Mouse (Mus musculus) hematopoietic stem cell, adult 5-6 weeks (primary cell): ENCODE results near the gene BC030870. TPM values are rescaled to one million over a fixed set of nuclear protein-coding genes. Genes with fewer than 3 reads are reported as not detected.
A peak's percentile ranks its signal among the peaks of the same experiment; 100 is the strongest.
"Not testable (repeated sequence)": the region's sequence is repeated elsewhere in the genome, so short reads cannot be mapped to it uniquely, and the experiment has no call there.

Experiments
- ATAC-seq, 2 experiments: fragments of 125-278 bp in 1 of 2; replicated peaks in 1 of 2; 2 replicates each; pipeline ENCODE4 v1.8.0; 2016 to 2017; ENCODE audit warnings: inconsistent platforms in 2 of 2, mild to moderate bottlenecking in 2 of 2, moderate number of reproducible peaks in 2 of 2, low read depth in 1 of 2, moderate TSS enrichment in 1 of 2; ENCODE audit not compliant: low FRiP score in 2 of 2, poor library complexity in 2 of 2, severe bottlenecking in 2 of 2, insufficient read depth in 1 of 2, low TSS enrichment in 1 of 2
- total RNA-seq: library from RNA; stranded (forward); fragments of 172-1452, 232-1000 nt; gene quantifications from 2 replicates; pipeline ENCODE4 v1.2.3, GENCODE M21; 2017

BC030870 gene
- not detected in 2 replicates for total RNA-seq

DNA sequence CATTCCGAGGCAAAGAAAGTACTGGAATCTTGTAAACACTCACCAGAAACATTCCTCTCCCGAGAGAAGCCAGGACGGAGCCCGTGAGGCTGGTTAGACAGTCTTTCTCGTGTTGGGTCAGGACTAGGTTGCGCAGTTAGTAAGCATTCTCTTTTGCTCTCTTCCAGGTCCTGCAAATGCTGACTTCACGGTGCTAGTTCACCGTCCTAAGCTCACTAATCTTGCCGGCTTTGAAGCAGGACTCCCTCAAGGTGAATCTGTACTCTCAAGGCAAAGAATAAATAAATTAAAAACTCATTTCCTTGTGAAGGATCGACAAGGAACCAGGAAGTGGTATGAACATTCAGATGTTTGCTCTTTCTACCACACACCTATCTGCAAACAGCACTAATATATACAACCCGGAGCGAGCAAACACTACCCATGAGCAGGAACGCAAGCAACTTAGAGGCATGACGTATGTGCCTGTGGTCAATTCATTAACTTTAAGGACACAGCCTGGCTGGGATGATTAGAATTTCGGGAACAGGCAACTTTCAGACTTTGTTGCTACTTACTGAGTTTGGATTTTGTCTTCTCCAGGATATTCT, at the start of gene BC030870:
Gene BC030870 (minus strand): TSS at position 365 of the 590 bp plus-strand sequence.
- no peak for ATAC-seq

DNA sequence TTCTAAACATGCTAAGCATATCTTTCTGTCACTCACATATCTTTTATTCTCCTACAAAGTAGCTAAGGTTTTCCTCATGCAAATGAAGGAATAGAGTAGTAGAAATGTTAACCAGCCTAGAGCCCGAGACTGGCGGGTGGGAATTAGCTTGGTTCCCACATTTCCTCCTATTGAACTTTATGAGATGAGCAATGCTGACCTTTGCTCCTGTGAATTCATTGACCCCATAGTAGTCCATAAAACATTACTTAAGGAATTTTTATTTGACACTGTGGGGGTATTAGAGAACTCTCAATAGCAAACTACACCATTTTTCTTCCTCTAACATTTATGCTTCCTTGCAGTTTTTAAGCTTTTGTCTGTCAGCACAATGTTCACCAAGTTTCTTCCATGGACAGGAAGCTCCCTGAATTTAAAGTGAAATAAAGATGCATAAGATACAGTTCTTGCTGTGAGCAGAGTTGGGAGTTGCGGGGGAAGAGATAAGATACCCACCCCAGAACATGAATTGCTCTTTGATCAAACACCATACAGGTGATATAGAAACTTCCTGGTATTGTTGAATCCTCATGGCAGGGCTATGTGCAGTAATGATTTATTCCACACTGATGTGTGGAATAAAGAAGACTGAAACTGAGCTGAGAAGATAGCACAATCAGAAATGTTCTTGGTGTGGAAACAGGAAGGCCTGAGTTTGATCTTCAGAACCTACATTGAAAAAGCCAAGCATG, 45.5 kb upstream of the BC030870 start:
- no peak for ATAC-seq

DNA sequence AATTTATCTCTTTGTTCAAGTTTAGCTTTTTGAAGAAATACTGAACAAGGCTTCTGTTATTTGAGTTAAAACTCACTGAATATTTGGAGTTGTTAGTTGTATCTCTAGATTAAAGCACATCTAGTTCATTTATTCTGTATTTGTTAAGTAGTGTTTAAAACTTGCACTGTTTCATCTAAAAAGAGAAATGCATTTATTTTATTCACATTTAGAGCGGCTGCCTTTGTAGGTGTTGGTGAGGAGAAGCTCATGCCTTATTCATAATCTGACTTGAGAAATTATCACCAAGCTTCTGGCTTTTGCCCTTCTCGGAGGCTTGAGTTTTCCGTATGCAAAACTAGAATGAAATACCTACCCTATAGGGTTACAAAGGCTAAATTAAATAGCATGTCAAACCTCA, 39.8 kb upstream of the BC030870 start:
- ATAC-seq = no peak

DNA sequence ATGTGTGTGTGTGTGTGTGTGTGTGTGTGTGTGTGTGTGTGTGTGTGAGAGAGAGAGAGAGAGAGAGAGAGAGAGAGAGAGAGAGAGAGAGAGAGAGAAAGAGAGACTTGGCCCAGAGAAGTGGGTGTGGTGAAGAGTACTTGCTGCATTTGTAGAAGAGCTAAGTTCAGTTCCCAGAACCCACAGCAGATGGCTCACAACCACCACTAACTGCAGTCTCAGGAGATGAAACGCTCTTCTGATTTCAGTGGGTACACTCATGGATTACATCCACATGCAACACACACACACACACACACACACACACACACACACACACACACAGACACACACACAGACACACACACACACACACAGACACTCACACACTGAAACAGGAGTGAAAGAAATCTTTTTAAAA, 31.3 kb upstream of the BC030870 start:
- not testable (repeated sequence) for ATAC-seq

DNA sequence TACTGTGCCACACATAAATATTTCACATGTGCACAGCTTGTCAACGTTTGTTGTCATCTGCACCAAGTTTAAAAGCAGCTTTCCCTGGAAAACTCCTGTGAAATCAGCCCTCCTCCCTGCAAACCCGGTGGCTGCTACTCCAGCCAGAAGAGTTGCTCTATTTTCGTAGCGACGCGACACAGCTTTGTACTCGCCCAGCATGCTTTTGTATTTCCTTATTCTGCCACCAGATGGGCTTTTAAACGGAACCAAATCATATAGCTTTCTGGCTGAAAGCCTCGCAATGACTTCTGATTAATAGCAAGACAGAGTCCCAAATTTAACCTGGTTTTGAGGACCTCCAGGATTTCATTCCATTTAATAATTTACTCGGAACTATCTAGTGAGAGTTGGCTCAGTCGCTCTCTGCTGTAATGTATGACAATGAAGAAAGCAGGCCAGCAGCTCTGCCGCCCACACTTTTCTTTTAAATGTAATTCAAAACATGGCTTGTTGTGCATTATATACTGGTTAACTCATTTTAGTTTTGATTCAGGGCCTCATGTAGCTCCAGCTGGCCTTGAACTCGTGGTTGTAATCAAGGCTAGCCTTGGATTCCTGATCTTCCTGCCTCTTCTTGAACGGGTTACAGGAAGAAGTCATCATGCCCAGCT, 29.9 kb upstream of the BC030870 start:
- ATAC-seq = no peak; a peak in 1 of 4 replicates

DNA sequence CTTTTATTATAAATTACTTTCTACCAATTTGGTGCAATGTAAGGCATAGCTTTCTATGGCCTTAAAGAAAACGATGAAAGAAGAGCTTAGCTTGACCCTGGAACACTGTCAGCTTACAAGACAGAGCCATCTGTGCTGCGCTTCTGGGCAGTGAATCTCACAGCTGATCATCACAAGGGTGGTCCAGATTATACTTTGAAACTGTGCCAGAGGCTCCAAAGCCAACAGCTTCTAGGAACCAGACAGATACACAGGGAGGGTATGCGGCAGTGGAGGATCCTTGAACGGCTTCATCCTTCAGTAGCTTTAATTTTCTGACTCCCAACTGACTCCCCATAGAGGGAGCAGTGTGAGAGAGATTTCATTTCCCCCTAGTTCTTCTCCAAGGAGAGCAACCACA, 28.5 kb upstream of the BC030870 start:
- ATAC-seq = no peak

DNA sequence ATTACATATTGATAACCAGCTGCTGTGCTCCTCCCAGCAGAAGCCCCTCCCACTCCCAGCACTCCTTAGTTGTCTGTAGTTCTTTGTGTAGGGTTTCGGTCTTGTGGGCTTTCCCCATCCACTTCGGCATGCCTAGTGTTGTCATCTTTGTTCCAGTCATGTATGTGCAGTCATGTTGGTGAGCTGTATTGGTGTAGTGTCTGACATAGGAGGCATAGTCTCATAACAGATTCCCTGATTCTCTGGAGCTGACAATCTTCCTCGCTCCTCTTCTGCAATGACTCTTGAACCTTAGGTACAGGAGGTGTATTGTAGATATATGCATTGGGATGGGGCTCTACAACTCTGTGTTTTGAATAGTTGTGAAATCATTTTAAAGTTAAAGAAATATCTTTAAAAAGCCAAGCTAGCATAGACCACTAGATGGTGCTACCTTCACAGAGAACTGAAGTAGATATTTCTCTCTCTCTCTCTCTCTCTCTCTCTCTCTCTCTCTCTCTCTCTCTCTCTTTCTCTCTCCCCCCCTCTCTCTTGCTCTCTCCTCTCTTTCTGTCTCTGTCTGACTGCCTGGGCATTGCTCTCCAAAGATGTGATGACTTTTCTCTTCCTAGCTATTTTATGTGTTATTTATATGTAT, 9.6 kb upstream of the BC030870 start:
- no peak for ATAC-seq

DNA sequence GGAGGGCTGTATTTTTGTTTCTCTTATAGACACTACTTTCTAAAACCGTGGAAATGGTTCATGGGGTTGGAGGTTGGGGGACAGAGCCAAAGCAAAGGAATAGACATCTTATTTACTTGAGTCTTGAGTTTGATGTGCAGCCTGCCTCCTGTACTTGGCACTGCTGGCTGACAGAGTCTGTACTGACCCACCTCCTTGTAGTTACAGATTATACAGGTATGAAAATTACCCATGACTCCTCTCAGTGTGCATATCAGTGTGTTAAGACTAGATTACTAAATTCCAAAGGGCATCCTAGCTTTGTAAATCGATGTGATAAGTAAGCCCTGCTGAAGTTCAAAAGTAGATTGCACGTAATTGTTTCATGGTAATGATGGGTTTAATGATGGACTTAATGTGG, 2.9 kb downstream of the BC030870 start:
- ATAC-seq = no peak

DNA sequence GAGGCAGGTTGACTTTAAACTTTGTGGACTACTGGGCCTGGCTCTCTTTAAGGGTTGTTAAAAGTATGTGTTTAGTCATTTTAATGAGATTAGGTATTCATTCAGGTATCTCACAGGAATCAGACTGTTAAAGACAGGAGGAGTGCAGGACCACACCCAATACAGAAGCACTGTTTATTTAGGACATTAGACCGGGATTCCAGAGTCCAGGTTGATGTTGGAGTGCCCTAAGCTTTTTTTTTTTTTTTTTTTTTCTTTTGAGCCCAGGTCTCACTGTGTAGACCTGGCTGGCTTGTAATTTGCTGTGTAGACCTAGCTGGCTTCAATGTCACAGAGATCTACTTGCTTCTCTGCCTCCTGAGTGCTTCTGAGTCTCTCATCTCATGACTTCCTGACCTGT, 3.3 kb downstream of the BC030870 start:
- ATAC-seq = no peak

DNA sequence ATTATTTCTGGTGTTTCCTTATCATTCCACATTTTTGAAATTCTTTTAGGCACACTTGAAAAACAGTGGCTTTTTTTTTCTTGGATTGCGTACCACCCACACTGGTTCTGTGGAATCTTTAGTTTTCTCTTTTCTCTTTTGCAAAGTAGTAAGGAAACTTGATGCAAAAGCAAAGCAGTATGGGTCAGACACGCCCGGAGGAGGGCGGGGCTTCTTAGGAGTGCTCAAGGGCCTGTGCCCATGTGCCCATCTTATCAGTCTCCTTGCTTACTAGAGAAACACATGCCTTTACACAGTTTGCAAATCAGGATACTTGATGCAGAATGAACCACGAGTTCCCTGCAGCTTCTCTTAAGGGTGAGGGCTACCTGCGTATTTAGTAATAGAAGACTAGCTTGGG, 17.3 kb downstream of the BC030870 start:
- no peak for ATAC-seq

DNA sequence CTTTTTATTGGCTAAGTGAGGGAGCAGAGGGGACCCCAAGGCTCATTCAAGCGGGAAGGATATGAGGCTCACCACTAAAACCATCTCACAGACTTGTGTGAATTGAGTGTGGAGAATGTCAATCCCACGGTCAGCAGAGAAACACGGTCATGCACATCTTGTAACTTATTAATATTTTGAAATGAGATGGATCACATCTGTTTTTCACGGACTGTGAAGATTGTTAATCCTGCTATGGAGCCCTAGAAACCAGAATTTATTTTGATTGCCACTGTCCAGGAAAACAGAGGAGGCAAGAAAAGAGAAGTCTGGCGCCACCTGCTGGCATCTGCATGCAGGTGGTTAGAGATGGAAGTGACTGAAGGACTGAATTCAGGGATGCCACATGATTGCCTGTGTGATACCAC, 19.1 kb downstream of the BC030870 start:
- ATAC-seq = peak; percentile 71 to 72

DNA sequence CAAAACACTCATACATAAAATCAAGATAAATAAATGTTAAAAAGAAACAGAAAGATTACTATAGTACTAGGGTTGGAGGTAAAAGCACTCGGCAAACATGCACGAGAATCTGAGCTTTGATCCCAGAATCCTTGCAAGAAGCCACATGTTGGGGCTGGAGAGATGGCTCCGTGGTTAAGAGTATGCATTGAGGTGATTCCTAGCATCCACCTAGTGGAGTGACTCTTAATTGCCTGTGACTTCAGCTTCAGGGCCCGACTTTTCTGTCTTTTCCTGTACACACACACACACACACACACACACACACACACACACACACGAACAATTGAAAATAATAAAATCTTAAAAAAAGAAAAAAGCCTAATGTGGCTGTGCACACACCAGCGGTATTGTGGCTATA, 20.4 kb downstream of the BC030870 start:
- no peak for ATAC-seq

DNA sequence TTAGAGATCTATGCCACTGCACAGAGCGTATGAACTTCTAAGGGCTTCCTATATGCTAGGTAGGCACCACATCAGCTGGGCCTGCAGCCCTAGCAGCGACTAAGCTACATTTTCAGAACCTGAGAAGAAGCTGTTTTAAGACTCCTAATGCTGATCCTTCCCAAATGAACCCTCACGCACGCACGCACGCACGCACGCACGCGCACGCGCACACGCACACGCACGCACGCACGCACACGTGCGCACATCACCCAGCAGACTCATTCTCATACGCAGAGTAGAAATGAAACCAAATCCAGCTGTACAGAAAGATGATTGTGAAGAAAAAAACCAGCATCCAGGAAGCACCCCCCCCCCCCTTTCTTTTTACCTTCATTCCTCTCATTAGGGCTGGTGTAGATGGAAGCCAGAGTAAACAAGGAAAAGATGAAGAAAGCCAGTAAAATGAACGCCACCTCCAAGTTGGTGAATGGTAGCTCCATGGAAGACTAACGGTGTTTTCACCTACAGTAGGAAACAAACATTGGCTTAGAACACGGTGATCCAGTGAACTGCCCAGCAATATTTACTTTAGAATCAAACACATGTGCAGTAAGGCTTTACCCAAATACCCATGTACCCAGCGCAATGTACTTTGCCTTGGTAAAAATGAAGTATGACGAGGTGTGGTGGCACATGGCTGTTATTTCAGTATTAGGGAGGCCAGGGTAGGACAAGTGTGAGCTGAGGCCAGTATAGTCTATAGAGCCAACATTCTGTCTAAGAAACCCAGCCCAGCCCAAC, 21.2 kb downstream of the BC030870 start:
- ATAC-seq = no peak

DNA sequence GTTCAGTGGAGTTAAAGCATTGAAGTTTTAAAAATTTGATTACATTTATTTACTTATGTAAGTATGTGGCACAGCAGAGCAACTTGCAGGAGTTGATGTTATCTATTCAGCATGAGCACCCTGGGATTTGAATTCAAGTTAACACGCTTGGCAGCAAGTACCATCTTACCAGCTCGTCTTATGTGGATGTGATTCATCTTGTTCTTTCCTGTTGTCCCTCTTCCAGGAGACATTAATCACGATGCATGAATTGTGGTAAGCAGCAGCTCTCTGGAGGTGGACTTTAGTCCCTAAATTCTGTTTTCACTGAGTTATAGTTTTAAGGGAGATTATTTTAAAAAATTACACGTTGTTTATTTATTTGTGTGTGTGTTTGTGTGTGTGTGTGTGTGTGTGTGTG, 25.3 kb downstream of the BC030870 start:
- no peak for ATAC-seq

DNA sequence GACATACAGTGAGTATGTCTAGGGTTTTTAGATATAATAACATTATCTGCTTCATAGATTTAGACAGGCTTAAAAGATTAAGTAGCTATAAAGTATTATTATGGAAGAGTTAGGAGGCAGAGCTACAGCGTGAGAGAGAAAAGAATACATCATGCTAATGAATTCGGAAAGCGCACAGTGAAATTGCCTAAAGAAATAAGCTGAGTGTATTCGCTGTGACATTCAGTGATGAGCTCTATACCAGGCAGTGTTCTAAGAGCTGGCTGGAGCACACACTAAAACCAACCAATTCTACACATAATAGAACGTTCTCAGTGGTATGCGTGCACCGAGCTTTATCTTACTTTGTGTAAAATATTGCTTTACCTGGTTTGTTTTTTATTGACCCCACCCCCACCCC, 25.7 kb downstream of the BC030870 start:
- no peak for ATAC-seq

DNA sequence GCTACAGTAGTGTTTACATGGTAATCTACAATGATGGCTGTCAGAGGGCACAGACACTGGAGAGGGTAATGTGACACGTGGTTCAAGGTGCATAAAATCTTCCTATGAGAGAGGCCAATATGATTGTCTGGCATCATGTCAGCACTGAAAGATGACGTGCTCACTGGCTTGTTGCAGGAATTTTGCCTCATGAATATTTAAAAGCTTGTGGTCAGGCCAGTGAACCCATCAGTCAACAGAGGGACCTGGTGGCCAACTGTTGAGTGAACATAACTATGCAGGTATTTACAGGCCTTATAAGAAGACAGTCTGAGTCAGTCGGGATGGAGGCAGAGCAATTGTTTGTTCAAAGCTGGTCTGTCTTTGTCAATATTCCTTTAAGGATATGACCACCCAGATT, 29.6 kb downstream of the BC030870 start:
- ATAC-seq = no peak

DNA sequence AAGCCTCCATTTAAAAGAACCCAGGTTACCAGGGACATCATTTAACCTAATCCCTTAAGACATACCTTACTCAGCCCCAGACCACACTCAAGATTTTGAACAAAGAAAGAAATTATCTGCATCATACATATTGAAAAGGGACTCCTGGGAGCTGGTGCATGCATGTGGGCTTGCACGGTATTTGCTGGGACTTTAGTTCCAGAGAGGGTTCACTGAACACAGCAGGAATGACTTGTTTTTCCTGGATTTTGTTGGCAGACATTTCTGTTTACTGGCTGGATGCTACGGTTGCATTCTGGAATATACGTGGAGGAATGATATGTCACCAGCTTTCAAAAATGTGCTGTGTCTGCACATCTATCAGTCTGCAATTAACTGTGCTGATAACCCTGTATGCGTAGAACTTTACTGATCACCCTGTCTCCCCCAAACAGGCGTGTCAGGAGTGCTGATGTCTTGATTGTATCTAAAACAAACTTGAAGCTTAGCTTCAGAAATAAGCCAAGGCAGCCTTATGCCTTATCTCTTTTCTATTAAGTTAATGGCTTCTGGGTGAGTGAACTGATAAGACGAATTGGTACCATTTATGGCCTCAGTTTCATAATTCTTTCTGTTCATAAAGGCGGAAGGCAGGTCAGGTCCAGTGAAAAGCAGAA, 31.5 kb downstream of the BC030870 start:
- ATAC-seq = no peak
